Mouse (Mus musculus) heart, embryonic 14.5 days (tissue): ENCODE measurements around the gene Sgms1. TPM values are rescaled to one million over a fixed set of nuclear protein-coding genes. Genes with fewer than 3 reads are reported as not detected.

Source experiments
- ATAC-seq: fragments of 200-750 bp; cut with Nextera tagmentation; 2 replicates; pipeline ENCODE4 v1.8.0; 2017; ENCODE audit warnings: low read depth, moderate TSS enrichment; ENCODE audit not compliant: insufficient number of reproducible peaks, insufficient read depth, low FRiP score
- H3K27ac ChIP-seq, 2 experiments: fragments of 200-500 bp in 1 of 2; fragments of 300-500 bp in 1 of 2; sonication (generic) in 1 of 2; replicated peaks in 1 of 2; 2 replicates each; pipeline ENCODE4 v1.5.1; 2012 to 2014; ENCODE audit warnings: low read depth in 2 of 2, low read length in 2 of 2, control low read depth in 1 of 2, mild to moderate bottlenecking in 1 of 2, mixed read lengths in 1 of 2; ENCODE audit not compliant: control insufficient read depth in 1 of 2, insufficient read depth in 1 of 2
- H3K27me3 ChIP-seq: fragments of 300-500 bp; sonication (generic); 2 replicates; pipeline ENCODE4 v1.6.1; 2014; ENCODE audit warnings: mild to moderate bottlenecking, low read length, control low read depth; ENCODE audit not compliant: control insufficient read depth, insufficient read depth
- H3K36me3 ChIP-seq: fragments of 300-500 bp; sonication (generic); 2 replicates; pipeline ENCODE4 v1.6.1; 2014; ENCODE audit warnings: mild to moderate bottlenecking, control low read depth, low read length, mixed read lengths; ENCODE audit not compliant: control insufficient read depth, insufficient read depth
- H3K4me1 ChIP-seq, 2 experiments: fragments of 200-500 bp in 1 of 2; fragments of 300-500 bp in 1 of 2; sonication (generic) in 1 of 2; 2 replicates each; pipeline ENCODE4 v1.6.1; 2012 to 2014; ENCODE audit warnings: low read length in 2 of 2, control low read depth in 1 of 2, mixed read lengths in 1 of 2; ENCODE audit not compliant: control insufficient read depth in 2 of 2, insufficient read depth in 2 of 2
- H3K4me2 ChIP-seq: fragments of 300-500 bp; sonication (generic); 2 replicates; pipeline ENCODE4 v1.6.1; 2014; ENCODE audit warnings: mild to moderate bottlenecking, low read length
- H3K4me3 ChIP-seq, 2 experiments: fragments of 200-500 bp in 1 of 2; fragments of 300-500 bp in 1 of 2; sonication (generic) in 1 of 2; 2 replicates each; pipeline ENCODE4 v1.5.1; 2012 to 2014; ENCODE audit warnings: low read length in 2 of 2, mild to moderate bottlenecking in 2 of 2, control low read depth in 1 of 2, low read depth in 1 of 2, moderate library complexity in 1 of 2; ENCODE audit not compliant: control insufficient read depth in 1 of 2, insufficient read depth in 1 of 2
- H3K9ac ChIP-seq: fragments of 300-500 bp; sonication (generic); 2 replicates; pipeline ENCODE4 v1.6.1; 2014; ENCODE audit warnings: mild to moderate bottlenecking, low read length
- H3K9me3 ChIP-seq: fragments of 300-500 bp; sonication (generic); 2 replicates; pipeline ENCODE4 v1.6.1; 2016; ENCODE audit warnings: low read length, control low read depth; ENCODE audit not compliant: control insufficient read depth
- WGBS: fragments of 180-500 bp; shearing (Covaris S2); extraction: QIAGEN DNeasy Blood & Tissue Kit; methylation state at CpG from one replicate; pipeline ENCODE4 v1.1.7; 2014; 5-methylcytosine and 5-hydroxymethylcytosine counted together
- polyA plus RNA-seq: library from polyadenylated mRNA; unstranded; fragments of >200 nt; fragmentation: Nextera tagmentation; extraction: Ambion mirVana; gene quantifications from 2 replicates; pipeline ENCODE4 v1.2.1, GENCODE M21; 2014

Gene Sgms1
- polyA plus RNA-seq, 1 experiment from 2014 or later: 41.3 TPM

DNA sequence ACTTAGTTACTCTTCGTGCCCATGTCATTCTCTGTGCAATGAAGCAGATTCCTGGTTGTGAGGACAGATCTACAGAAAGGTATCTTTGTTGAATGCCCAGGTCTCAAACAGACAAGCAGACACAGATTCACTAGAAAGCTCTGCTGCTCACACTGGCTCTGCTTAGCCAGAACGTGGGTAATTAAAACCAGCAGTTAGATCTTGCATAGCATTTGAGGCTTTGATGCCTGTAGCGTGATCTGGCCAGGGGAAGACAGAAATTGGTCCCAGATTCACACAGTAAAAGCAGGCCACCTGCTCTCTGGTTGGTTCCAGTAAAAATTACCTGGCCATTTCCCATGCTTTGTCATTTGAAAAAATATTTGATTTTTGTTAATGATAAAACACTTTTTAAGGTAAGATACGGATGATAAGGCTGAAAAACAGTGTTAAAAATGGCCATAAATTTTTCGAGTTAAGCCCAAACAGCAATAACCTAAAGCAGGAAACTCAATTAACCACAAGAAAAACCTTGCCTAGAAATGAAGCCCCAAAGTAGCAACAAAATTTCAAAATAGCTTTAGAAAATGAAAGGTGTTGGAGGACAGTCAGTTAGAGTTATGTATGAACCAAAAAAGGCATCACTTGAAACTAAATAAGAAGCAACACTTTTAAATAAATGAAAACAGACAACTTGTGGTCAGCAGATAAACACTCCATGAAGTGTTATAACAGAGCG, 154.6 kb downstream of the Sgms1 start:
- ATAC-seq: no peak
- Histone ChIP-seq H3K27ac (no peak overlapping the region), H3K27me3 (no peaks in the 10 kb centered on the region), H3K36me3 (no peaks in the 10 kb centered on the region), H3K9ac (no peak overlapping the region), H3K4me1 (peaks cover 15 to 30% of the 10 kb centered on the region in 2 experiments), H3K4me3 (no peak overlapping the region), H3K9me3 (no peaks in the 10 kb centered on the region), H3K4me2 (no peak overlapping the region)
- WGBS: 83% methylated on average over 6 of the region's 6 CpGs

DNA sequence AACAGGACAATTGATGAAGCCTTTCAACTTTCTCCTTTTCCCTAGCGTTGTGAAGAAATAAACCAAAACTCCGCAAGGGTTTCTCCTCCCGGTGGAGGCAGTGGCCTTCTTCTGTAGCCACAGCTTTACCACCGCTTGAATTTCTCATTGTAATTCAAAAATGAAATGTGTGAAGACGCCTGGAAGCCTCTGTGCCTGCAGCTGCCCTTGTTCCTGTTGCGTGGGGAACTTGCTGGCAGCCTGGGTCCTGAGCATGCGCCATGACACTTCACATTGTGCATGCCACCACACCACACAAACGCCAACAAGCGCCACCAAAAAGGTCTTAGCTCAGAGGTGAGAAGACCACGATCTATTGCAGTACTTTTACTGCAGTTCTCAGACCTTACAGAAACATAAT, 158.2 kb downstream of the Sgms1 start:
- Histone ChIP-seq H3K27ac (0 out of 4 replicates have a peak overlapping the region, but pooled peaks of 1 of the 2 experiments have one; percentile 6), H3K4me3 (no peak overlapping the region), H3K36me3 (no peaks in the 10 kb centered on the region), H3K9me3 (no peaks in the 10 kb centered on the region), H3K9ac (no peak overlapping the region), H3K4me1 (peaks cover 2 to 11% of the 10 kb centered on the region in 2 experiments; a peak in 2 of 4 replicates), H3K4me2 (no peak overlapping the region), H3K27me3 (no peaks in the 10 kb centered on the region)
- ATAC-seq: no peak
- WGBS: 81% methylated on average over 10 of the region's 10 CpGs

DNA sequence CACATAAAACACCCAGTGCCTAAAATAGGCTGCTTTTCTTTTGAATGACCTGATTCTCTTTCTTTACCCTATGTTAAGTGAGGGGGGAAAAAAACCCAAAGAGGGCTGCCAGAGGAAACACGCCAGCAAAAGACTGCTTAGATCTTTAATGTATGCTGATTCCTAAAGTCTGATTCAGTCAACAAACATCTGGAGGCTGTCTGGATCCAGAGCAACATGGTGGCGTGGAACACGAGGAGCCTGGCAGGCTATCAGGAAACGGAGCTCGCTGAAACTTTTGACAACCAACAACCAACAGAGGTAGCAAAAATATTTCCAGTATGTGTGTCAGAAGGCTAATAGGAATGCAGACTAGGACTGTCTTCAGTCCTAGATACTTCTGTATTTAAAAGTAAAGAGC, 158.7 kb downstream of the Sgms1 start:
- Histone ChIP-seq H3K4me3 (no peak overlapping the region), H3K27ac (0 out of 4 replicates have a peak overlapping the region, but pooled peaks of 1 of the 2 experiments have one; percentile 6), H3K4me2 (no peak overlapping the region), H3K27me3 (no peaks in the 10 kb centered on the region), H3K4me1 (peaks cover 2 to 11% of the 10 kb centered on the region in 2 experiments; a peak in 2 of 4 replicates), H3K36me3 (no peaks in the 10 kb centered on the region), H3K9me3 (no peaks in the 10 kb centered on the region), H3K9ac (no peak overlapping the region)
- ATAC-seq: no peak
- 23% methylated on average over 5 of the region's 5 CpGs for WGBS

DNA sequence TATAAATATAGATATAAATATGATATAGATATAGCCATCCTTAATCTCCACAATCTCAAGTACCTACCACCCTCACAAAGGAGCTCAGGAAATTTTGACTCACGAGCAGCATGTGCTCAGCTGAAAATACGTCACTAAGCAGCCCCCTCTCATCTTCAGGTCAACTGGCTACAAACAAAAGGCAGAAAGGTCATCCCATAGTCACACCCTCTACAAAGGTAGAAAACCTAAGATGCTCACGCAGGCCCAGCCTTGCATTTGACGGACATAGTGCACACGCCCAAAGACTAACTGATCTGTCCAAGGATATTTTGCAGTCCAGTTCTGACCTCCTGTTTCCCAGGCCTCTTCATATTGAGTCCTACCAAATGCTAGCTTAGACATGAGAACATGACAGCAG, 159.2 kb downstream of the Sgms1 start:
- H3K4me3 ChIP-seq: no peak overlapping the region
- no peaks in the 10 kb centered on the region for H3K27me3 ChIP-seq
- 77% methylated on average over 5 of the region's 5 CpGs for WGBS
- H3K4me1 ChIP-seq: peaks cover 2 to 12% of the 10 kb centered on the region in 2 experiments; a peak in 2 of 4 replicates
- H3K9me3 ChIP-seq: no peaks in the 10 kb centered on the region
- no peaks in the 10 kb centered on the region for H3K36me3 ChIP-seq
- H3K27ac ChIP-seq: no peak overlapping the region
- no peak overlapping the region for H3K9ac ChIP-seq
- ATAC-seq: no peak
- H3K4me2 ChIP-seq: no peak overlapping the region

DNA sequence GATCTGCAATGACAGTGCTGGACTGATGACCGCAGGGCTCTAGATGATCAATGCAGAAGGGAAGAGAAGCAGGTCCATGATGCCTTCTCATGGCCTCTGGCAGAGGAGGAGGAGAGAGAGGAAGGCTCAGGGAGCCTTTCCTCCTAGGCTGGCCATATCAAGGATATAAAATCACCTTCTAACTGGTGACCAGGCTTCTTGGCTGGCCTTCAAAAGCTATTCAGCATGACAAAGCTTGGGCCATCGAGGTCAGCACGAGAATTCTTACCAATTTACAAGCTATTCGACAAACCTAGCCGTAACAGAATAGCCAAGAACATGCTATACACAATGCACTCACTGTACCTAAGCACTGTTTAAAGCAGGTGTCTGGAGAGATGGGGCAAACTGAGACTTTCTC, 159.7 kb downstream of the Sgms1 start:
- no peak overlapping the region for H3K9ac ChIP-seq
- no peaks in the 10 kb centered on the region for H3K36me3 ChIP-seq
- peaks cover 6 to 17% of the 10 kb centered on the region in 2 experiments; a peak in 3 of 4 replicates for H3K4me1 ChIP-seq
- no peak overlapping the region for H3K4me2 ChIP-seq
- H3K27me3 ChIP-seq: no peaks in the 10 kb centered on the region
- 89% methylated on average over 5 of the region's 5 CpGs for WGBS
- H3K27ac ChIP-seq: no peak overlapping the region
- H3K4me3 ChIP-seq: no peak overlapping the region
- ATAC-seq: no peak
- H3K9me3 ChIP-seq: no peaks in the 10 kb centered on the region

DNA sequence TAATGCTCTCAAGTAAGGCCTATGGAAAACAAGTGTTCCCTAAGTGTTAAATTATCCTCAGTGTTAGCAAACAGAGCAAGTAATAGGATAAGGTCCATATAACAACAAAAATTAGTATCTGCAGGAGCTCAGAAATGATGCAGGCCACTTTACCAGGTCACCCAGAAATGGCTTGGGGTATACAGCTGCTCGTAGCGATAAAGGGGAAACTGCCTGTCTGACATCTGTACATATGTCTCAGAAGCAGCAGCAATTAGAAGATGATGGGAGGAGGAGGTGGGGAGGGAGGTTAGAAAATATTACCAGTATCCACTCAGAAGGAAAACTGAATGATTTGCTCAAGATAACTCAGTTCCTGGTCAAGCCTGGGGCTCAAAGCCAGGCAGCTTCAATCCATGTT, 162.3 kb downstream of the Sgms1 start:
- Histone ChIP-seq H3K36me3 (peaks cover 2% of the 10 kb centered on the region; the same call in 1 of the 2 replicates), H3K4me2 (no peak overlapping the region), H3K4me3 (no peak overlapping the region), H3K27ac (no peak overlapping the region), H3K4me1 (peaks cover 6 to 17% of the 10 kb centered on the region in 2 experiments), H3K9ac (no peak overlapping the region), H3K9me3 (no peaks in the 10 kb centered on the region), H3K27me3 (no peaks in the 10 kb centered on the region)
- WGBS: 83% methylated on average over 2 of the region's 2 CpGs
- no peak for ATAC-seq

DNA sequence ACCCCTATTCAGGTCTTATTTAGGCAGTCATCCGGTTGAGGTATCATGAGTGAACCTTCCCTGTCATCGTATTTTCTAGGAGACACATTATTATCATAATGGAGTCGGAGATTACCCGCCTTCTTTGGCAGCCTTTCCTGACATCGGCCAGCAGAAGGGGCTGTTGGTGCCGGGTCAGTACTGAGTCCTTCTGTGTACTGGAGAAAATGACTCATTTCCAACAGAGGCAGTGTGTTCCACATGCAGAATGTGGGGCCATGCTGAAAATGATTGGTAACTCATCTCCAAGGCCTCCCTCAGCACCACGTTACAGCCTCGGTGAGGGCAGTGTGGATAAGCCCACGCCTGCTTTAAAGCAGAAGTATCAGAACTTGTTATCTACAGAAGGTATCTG, 164.4 kb downstream of the Sgms1 start:
- Histone ChIP-seq H3K4me2 (no peak overlapping the region), H3K4me1 (peaks cover 3 to 5% of the 10 kb centered on the region in 2 experiments), H3K9me3 (no peaks in the 10 kb centered on the region), H3K27ac (no peak overlapping the region), H3K9ac (no peak overlapping the region), H3K4me3 (no peak overlapping the region), H3K36me3 (peaks cover 5% of the 10 kb centered on the region; the same call in 1 of the 2 replicates), H3K27me3 (no peaks in the 10 kb centered on the region)
- WGBS: 71% methylated on average over 9 of the region's 9 CpGs
- ATAC-seq: no peak
